Mouse (Mus musculus): Measurements from ENCODE around the gene Scgb2b18.
"Not testable (repeated sequence)": the region's sequence is repeated elsewhere in the genome, so short reads cannot be mapped to it uniquely, and the experiment has no call there.

The Scgb2b18 gene

DNA sequence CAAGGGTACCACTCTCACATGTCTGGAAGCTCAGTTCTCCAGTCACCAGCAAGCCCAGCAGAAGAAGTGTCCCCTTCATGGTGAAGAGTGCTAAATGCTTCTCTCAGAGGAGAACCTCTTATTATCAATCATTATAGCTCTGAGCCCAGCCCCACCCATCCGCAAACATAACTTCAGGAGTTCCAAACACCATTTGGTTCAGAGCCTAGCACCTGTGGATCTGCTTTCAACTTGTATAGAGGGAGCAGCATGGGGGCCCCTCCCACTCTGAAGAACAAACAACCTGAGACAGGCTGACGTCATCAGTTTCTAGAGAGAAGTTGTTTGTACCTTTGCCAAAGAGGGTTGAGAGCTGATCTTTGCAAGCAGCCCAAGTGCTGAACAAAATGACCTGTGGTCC is at the start of gene Scgb2b18:
TSS of gene Scgb2b18 (minus strand) at position 101 of the 400 bp plus-strand sequence.
- not testable (repeated sequence) for ATAC-seq (ENCODE audit: low TSS enrichment)

GRCm38 (mm10) chr7:33185268-33185667 is 11.6 kb upstream of the Scgb2b18 start, which contains the start of gene Scgb1b18:
Gene Scgb1b18 (plus strand): TSS chr7:33185568.
- ATAC-seq (ENCODE audit: low TSS enrichment): not testable (repeated sequence)

All from frontal cortex, adult (tissue).